12 mouse cellular contexts compared by ENCODE assay signal in the genomic region with DNA sequence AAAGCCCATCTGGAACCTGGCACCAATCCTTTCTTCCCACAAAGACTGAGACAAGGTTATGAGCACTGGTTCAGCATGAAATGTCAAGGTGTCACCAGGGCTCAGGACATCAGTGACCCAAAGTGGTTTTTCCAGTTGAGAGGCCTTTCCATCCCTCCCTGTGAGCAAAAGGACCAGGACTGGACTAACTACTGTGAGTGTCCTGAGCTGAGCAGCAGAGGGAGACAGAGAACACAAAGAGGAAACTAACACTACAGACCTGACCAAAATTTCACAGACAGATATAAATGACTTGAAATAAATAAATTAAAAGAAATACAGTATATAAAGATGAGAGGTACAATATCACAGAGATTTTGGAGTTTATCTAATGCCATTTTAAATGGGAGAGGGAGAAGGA.
DNase-seq lines count a peak whose midpoint lies in the region; ATAC-seq and TF ChIP-seq lines count a peak whose summit lies in the region.
"Had no signal": no experiment of that assay in that cellular context is flagged by ENCODE, and none has a peak within 500 bp of the region (broad histone marks: within the 10 kb centered on the region; RNA-seq: fewer than 3 reads in every experiment).

No protein-coding gene starts in this region.

- peak; percentile 61 for TF ChIP-seq CTCF in kidney, postnatal 0 days (IDR thresholded peaks at IDR 0.05; ENCODE audit: low read depth)
- TF ChIP-seq CTCF in E14TG2a.4 (conservative IDR thresholded peaks at IDR 0.05; ENCODE audit: low read length): 0 out of 2 replicates have a peak, but pooled peaks have one; percentile 5

- no peaks in the 10 kb centered on the region for H3K36me3 ChIP-seq in kidney, postnatal 0 days (ENCODE audit: insufficient read depth, low read length)
- no peaks in the 10 kb centered on the region for H3K36me3 ChIP-seq in E14TG2a.4 (ENCODE audit: insufficient read depth, low read length)

- H3K9me3 ChIP-seq in kidney, postnatal 0 days (replicated peaks; ENCODE audit: low read length): 0 out of 2 replicates have a peak, but pooled peaks cover under 1% of the 10 kb centered on the region
- H3K9me3 ChIP-seq in E14TG2a.4 (ENCODE audit: low read length): peaks cover 4% of the 10 kb centered on the region

- no peaks in the 10 kb centered on the region for H3K4me1 ChIP-seq in kidney, postnatal 0 days (replicated peaks; ENCODE audit: insufficient read depth, low read length)
- peaks cover 4% of the 10 kb centered on the region; the same call in 1 of the 2 replicates for H3K4me1 ChIP-seq in E14TG2a.4 (replicated peaks; ENCODE audit: low read depth, low read length)

- H3K4me2 ChIP-seq in kidney, postnatal 0 days (ENCODE audit: low read length): no peak overlapping the region

- H3K27me3 ChIP-seq in kidney, postnatal 0 days (ENCODE audit: insufficient read depth, low read length): no peaks in the 10 kb centered on the region
- H3K27me3 ChIP-seq in E14TG2a.4 (ENCODE audit: insufficient read depth, low read length): no peaks in the 10 kb centered on the region

- no peak for DNase-seq in kidney, postnatal 0 days (ENCODE audit: low spot score)
- DNase-seq in kidney, postnatal 25 days: no peak
- DNase-seq in 416B (ENCODE audit: low read depth): peak; percentile 74
- peak; percentile 28 for DNase-seq in embryo, embryonic 11 days
- DNase-seq in adrenal gland, postnatal 4 days (ENCODE audit: low spot score in 2 of 2): no peak
- no peak for DNase-seq in heart, adult 18-20 months
- DNase-seq: cerebellum, adult 11 months; gastrocnemius, postnatal 25 days; kidney, adult 9 months; spleen, adult 18-20 months had no signal

- no peak overlapping the region for H3K4me3 ChIP-seq in kidney, postnatal 0 days (replicated peaks; ENCODE audit: low read depth, low read length)
- H3K4me3 ChIP-seq in E14TG2a.4 (replicated peaks; ENCODE audit: low read length): no peak overlapping the region

- H3K27ac ChIP-seq in kidney, postnatal 0 days: no peak overlapping the region

- no peak for ATAC-seq in kidney, postnatal 0 days (replicated peaks; ENCODE audit: low FRiP score, low read depth)
- ATAC-seq: forebrain, embryonic 14.5 days had no signal

- H3K9ac ChIP-seq in kidney, postnatal 0 days (ENCODE audit: low read depth, low read length): no peak overlapping the region

Comparison
In these comparisons a context has a peak if more than half of its experiments do, and no peak if none do; other contexts are left out.
1. DNase-seq: peak in 416B (single experiment) and embryo, embryonic 11 days (single experiment); none in kidney, postnatal 0 days (single experiment), kidney, postnatal 25 days (0 of 2), adrenal gland, postnatal 4 days (0 of 2) and heart, adult 18-20 months (0 of 2).